1 mouse cellular context compared by ENCODE assay signal in the genomic region with DNA sequence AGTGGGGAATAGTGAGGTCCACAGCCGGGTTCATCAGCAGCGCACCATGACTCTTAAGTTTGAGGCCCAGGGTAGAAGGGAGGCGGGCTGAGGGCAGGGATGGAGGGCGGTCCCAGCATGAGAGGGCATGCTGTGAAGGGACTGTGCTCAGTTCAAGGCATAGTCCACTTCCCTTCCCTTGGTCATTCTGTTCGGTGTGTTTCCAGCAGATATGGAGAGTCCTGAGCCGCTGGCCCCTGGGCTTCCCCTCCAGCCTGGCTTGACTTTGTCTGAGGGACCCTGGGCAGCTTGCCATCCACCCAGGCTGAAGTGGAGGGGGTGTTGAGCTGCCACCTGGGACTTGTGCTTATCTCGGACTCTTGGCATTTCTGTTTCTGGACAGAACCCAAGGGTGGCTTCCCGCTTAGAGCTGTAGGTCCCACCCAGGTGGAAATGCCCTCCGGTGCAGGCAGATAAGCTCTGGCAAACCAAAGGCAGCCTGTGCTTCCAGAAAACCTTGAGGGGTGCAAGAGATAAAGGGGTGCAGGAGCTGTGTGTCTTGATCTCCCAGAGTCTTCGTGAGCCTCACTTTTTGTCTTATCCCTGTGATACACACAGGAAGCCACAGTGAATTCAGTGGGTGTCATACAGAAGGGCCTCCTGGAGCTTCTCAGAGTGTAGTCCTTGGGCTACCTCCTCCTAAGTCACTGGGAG.
TF ChIP-seq lines count a peak whose summit lies in the region.

No protein-coding gene starts in this region.

TF ChIP-seq in MEL, 35 proteins besides CTCF, POLR2A, EP300 and RAD21 (continued from another document):
- TF ChIP-seq USF2 (IDR thresholded peaks at IDR 0.05; ENCODE audit: borderline replicate concordance in 1 of 2, insufficient read depth in 1 of 2, low read depth in 1 of 2, low read length in 2 of 2), result no peak
- no peak for TF ChIP-seq SMC3 (IDR thresholded peaks at IDR 0.05; ENCODE audit: low read depth, low read length)
- peak; percentile 33; the same call in 1 of the 2 replicates for TF ChIP-seq JUND (IDR thresholded peaks at IDR 0.05; ENCODE audit: low read depth, low read length)
- TF ChIP-seq MYB (IDR thresholded peaks at IDR 0.05; ENCODE audit: low read depth, low read length), result no peak; the same call in none of the 2 replicates
- TF ChIP-seq KAT2A (conservative IDR thresholded peaks at IDR 0.05; ENCODE audit: low read depth, low read length), result no peak; the same call in 1 of the 2 replicates
- TF ChIP-seq ZC3H11A (IDR thresholded peaks at IDR 0.05; ENCODE audit: low read depth, low read length), result no peak
- TF ChIP-seq BHLHE40 (IDR thresholded peaks at IDR 0.05; ENCODE audit: borderline replicate concordance, low read depth, low read length), result 0 out of 2 replicates have a peak, but pooled peaks have one; percentile 22
- no peak for TF ChIP-seq POLR2AphosphoS5 (IDR thresholded peaks at IDR 0.05; ENCODE audit: borderline replicate concordance, low read depth, low read length)
- no peak for TF ChIP-seq HCFC1 (IDR thresholded peaks at IDR 0.05; ENCODE audit: low read depth, low read length)
- 0 out of 2 replicates have a peak, but pooled peaks have one; percentile 77 for TF ChIP-seq MYC (IDR thresholded peaks at IDR 0.05; ENCODE audit: low read depth, low read length)
- no peak for TF ChIP-seq GABPA (IDR thresholded peaks at IDR 0.05; ENCODE audit: low read depth, low read length)
- TF ChIP-seq MAZ (IDR thresholded peaks at IDR 0.05; ENCODE audit: low read depth, low read length), result no peak; the same call in 1 of the 2 replicates
- TF ChIP-seq MXI1 (IDR thresholded peaks at IDR 0.05; ENCODE audit: low read depth, low read length), result no peak; the same call in 1 of the 2 replicates
- peak; percentile 25; the same call in 1 of the 2 replicates for TF ChIP-seq MAFK (IDR thresholded peaks at IDR 0.05; ENCODE audit: borderline replicate concordance, low read depth, low read length)
- TF ChIP-seq MEF2A (IDR thresholded peaks at IDR 0.05; ENCODE audit: extremely low read depth, insufficient replicate concordance, low read depth, low read length, poor library complexity, severe bottlenecking), result no peak
- no peak; the same call in none of the 2 replicates for TF ChIP-seq MAX (IDR thresholded peaks at IDR 0.05; ENCODE audit: low read length)
- TF ChIP-seq RCOR1 (IDR thresholded peaks at IDR 0.05; ENCODE audit: low read depth, low read length), result peak; percentile 88; the same call in 1 of the 2 replicates
- TF ChIP-seq POLR2AphosphoS2 (IDR thresholded peaks at IDR 0.05; ENCODE audit: low read length), result no peak
- peak; percentile 50; the same call in 1 of the 2 replicates for TF ChIP-seq TBP (IDR thresholded peaks at IDR 0.05; ENCODE audit: low read depth, low read length)
